Mouse (Mus musculus) thymus, postnatal 0 days (tissue): ENCODE data around the gene Fkbp5. TPM values are rescaled to one million over a fixed set of nuclear protein-coding genes. Genes with fewer than 3 reads are reported as not detected.
"Not testable (repeated sequence)": the region's sequence is repeated elsewhere in the genome, so short reads cannot be mapped to it uniquely, and the experiment has no call there.

ENCODE experiments used
- DNase-seq: peaks from one replicate; pipeline ENCODE4 v3.0.0-alpha.2; 2015; ENCODE audit warnings: low spot score
- polyA plus RNA-seq: library from polyadenylated mRNA; unstranded; fragments of >200 nt; fragmentation: Nextera tagmentation; extraction: Ambion mirVana; gene quantifications from 2 replicates; pipeline ENCODE4 v1.2.1, GENCODE M21; 2015

The Fkbp5 gene
- polyA plus RNA-seq, 1 experiment from 2014 or later = 121 TPM

DNA sequence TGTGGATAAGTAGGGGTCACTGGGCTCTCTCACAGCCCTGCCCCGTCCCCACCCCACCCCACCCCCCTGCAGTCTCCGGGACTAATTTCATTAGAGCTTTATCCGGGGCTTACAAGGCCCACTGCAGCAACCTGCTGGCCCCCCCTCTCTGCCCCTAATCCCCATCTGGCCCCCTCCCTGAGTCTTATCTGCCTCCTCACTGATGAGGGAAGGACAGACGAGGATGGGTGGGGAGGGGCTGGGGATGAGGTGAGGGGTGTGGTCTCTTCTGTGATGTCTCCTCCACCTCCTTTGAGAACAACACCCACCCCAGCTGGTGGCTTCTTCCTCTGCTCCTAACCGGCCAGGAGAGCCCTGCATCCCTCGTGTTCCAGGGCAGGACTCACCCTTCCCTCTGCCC, 137.1 kb downstream of the Fkbp5 start:
- no peak for DNase-seq

DNA sequence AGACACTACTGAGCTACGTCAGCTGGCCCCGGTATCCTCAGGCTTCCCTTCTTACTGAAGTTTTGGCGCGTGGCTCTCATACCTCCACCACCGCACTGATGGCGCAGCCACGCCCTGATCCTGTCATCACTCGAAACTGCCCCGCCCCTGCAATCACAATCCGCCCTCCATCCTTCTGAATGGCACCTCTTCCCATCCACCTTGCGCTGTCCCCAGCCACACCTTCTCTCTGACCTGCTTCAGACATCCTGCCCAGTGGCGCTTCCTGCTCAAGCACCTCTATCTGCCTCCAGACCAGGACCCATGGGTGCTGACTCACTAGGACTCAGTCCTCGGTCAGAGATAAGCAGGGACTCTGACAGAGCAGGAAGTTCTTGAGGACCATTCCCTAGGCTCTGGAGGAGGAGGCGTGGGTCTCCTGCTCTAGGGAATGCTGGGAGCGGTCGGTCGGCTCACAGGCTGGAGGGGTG, 141.7 kb downstream of the Fkbp5 start:
- DNase-seq = peak; percentile 51

DNA sequence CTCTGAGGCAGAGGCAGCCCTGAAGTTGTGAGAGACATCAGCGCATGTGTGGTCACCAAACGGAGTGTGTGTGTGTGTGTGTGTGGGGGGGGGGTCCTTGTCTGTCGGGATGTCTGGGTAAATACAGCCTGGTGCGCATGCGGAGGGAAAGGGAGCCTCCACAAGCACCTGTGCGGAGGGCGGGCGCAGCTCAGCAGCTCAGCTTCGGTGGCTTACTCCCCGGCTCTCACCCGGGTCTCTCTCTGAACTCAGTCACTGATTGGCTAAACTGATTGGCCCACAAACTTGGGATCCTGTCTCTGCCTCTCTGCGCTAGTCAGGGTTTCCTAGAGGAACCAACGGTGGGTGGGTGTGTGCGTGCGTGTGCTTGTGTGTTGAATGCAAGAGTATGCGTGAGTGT, 142.8 kb downstream of the Fkbp5 start:
- peak; percentile 91 for DNase-seq

DNA sequence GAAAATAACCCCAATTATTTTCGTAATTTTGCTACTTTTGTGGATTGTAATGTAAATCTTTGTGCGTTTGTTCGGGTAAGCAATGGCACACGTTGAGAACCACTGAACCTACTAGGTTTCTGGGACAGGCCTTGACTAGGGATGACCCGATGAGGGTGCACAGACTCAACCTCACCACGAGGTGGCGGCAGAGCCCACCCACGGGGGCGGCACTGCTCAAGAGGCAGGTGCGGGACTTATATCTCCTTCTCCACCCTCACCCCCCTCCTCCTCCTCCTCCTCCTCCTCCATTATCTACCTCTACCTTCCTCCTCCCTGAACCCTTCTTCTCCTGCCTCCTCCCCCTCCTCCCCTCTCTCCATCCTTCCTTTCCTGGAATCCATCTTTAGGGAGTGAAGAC, 143.5 kb downstream of the Fkbp5 start:
- peak; percentile 90 for DNase-seq

DNA sequence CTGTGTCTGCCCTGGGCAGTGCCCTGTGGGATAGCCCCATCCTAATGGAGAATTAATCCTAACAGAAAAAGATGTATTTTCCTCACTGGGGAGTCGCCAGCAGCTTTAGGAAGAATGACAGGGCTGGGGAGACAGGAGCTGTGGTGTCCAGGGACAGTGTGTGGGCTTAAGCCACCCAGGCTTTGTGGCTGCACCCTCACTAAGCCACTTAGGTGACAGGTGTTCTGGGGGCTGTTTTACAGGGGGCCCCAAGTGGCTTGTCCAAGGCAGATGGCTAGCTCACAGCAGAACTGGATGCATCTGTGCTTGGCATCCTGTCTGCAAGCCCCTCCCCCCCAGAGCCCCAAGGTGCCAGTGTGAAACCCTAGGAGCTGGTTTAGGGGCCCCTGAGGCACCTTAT, 145.4 kb downstream of the Fkbp5 start:
- peak; percentile 44 for DNase-seq

DNA sequence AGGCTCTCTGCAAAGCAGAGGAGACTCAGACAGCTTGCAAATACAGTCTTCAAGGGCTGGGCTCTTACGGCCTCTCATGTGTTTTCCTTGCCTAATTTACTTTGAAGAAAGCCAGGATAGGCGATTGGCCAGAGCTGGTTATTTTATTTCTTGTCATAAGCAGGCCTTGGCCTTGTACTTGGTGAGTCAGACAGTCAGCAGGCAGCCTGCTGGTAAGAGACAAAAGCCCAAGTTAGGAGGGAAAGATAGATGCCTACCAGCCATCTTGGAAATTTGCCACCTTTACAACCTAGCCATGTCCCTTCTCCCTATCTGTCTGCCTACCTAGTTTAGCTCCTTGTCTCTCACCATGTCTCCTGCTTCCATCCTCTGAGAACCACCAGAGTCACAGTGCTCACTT, 146.0 kb downstream of the Fkbp5 start:
- DNase-seq = no peak

DNA sequence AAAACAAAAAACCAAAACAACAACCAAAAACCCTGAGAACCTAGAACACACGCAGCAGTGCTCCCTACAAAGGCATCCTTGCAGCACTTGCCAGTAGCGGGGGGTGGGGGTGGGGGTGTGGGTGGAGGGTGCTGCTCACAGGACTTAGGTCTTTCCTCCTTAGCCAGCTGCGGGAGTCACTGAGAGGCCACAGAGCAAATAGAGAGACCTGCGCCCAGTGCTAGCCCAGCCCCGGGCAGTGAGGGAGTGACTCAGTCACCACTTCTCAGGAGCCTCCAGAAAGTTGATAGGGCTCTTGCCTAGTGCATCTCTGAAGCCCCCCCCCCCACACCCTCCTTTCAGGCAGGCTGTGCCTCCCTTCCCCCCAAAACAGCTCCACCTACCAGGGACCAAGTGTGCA, 148.3 kb downstream of the Fkbp5 start:
- no peak for DNase-seq

DNA sequence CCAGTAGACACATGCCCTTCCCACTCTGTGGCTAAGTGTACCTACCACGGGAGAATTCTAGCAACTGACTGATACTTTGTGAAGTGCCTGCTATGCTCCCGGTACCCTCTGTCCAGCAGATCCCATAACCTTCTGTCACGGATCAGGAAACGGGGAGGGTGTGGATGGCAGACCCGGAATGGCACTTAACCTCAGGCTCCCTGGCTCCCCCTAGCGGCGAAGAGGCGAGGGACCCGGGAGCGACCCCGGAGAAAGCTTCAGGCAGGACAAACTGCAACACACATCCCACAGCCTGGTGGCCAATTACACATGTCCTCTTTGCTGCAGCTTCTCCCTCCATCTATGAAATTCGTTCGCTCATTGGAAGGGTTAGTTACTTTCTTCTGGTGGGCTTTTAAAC, 148.9 kb downstream of the Fkbp5 start:
- DNase-seq = peak; percentile 78

DNA sequence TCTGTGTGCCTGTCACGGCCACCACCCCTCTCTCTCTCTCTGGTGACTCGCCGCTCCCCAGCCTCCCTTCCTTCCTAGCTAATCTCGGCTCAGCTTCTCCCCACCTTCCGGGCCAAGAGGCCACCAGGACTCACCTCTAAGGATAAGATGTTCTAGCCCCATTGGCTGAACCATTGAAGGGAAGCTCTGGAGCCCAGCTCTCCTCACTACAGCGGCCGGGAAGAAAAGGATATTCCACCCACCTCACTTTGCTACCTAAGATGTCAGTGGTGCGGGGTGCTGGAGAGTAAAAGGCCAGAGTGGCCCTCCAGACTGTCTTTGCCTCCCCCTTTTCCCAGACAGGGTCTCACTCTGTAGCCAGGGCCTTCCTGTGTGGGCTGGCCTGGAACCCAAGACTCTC, 152.2 kb downstream of the Fkbp5 start, which contains the start of gene Tulp1:
Gene Tulp1, minus strand, starts transcription at position 101 of the 400 bp plus-strand sequence.
- DNase-seq = no peak

DNA sequence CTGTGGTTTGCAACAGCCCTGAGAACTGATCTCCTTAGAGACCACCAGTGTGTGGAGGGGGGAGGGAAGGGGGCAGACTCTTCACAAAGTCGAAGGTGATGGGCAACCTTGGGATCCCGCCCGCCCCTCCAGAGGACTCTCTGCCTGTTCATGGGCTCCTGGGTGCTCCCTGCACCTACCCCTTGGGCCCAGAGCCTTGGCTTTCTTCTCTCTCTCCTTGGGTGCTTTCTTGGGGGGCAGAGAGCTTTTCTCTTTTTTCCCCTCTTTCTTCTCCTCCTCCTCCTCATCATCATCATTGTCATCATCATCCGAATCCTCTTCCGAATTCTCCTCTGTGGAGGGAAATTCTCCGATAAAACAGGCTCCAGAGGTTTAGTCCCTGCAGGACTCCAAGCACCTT, 153.8 kb downstream of the Fkbp5 start:
- DNase-seq = no peak

DNA sequence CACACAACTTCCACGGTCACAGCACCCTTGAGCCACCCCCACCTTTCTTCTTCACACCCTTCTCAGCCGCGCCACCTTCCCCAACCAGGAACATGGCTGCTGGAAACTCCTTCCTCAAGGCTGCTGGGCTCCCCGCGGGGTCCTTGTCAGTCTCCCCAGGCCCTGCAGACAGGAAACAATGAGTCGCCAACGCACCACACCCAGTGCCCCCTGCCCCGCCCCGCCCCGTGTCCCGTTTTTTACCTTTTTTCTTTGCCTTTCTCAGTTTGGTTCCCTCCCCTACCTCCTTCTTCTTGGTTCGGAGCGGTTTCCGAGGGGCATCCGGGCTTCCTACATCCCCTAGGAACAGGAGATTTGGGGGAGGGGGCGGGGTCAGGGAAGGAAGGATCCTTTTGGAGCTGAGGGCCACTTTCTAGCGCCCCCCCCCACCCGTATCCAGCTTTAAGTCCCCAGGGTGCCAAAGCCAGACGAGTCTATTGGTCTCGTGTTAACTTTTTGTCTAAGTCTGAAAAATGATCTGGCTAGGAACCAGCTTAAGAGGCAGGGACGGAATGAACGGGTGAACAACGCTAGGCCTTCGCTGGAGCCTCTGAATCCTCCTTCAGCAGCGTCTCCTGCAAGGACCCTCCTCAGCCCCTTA, 154.6 kb downstream of the Fkbp5 start:
- DNase-seq = no peak

DNA sequence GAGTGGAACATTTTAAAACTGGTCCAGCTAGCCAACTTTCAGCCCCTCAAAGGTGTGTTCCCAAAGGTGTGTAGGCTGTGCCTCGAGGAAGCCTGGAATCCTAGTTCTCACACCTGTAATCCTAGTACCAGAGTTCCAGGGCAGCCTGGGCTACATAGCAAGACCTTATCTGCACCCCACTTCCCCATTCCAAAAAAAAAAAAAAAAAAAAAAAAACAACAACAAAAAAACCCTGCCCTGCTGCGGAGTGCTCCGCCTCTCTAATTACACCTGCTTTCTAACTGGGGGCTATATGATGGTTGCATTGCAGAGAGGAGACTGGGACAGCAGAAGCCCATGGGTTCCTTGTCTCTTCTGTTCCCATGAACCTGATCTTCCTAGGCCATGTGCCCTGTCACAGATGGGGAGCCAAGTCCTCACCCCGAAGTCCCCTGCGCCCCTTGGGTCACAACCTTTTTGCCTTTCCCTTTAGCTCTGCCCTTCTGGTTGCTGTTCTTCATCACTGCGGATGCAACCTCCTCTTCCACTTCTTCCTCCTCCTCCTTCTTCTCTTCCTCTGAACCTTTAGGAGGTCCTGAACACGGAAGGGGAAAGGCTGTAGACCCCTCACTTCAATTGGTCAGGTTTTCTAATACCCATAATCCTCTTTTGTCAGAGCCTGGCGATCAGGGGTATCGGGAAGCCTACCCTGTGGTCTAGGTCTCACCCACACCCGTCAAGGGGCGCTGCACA, 155.2 kb downstream of the Fkbp5 start:
- DNase-seq = no peak

DNA sequence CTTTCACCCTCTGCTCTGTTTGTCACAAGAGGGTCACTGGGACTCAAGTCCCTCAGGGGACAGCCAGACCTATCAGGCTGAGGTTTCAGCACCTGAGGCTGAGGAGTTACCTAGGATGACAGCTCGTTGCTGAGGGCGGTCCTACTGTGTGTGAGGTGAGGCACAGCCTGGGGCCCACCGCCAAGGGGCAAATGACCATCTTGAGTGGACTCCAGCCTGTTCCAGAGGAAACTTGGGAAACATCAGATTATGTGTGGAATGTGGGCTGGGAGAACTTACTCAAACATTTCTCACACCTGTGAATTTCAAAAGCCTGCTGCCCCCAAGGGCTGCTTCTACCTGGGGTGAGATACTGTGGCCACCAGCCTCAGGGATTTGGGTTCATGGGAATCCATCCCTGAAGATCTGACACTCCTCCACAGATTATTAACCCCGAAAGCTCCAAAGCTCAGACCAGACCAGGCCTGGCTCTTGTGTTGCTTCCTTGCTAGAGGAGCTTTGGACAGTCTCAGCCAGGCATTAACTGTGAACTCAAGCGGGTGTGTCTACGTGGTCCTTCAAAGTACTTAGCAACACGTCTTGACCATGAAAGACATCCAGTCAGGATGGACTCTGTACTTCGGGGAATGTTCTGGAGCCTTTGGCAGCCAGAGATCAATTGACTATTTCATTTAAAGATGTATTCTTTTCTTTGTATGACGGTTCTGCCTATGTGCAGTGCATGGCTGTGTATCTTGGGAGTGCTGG, 156.6 kb downstream of the Fkbp5 start:
- DNase-seq = no peak

DNA sequence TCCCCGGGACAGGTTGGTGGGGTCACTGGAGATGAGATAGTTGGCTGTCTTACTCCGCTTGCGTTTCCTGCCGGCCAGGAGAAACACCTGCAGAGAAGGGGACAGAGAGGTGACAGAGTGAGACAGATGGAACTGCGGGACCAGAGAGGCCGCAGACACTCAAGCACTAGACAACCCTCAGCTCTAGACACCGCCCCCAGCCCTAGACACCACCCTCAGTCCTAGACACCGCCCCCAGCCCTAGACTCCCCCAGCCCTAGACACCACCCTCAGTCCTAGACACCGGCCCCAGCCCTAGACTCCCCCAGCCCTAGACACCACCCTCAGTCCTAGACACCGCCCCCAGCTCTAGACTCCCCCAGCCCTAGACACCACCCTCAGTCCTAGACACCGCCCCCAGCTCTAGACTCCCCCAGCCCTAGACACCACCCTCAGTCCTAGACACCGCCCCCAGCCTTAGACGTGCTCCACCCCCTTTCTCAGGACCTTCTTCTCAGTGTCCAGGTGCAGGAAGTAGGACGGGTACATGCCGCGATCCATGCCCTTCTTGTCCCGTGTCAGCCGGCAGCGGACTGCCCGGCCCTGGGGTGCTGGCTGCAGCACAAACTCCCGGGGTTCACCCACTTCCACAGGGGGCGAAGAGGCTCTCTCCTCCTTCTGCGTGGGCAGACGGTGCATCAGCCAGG, 158.6 kb downstream of the Fkbp5 start:
- not testable (repeated sequence) for DNase-seq

DNA sequence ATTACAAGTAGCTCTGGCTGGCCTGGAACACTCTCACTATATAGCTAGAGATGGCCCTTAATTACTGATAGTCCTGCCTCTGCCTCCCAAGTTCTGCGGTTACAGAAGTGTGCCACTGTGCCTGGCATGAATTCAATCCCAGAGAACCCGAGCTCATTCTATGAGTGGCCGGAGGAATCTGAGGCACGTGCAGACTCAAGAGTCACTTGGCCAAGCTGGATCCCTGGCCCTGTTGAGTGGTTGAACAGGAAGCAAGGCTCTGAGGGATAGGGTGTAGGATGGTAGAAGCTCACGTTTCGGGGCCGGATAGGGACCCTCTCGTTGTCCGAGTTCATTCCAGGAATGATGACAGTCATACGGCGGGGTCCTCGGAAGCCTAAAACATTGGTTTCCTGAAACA, 161.5 kb downstream of the Fkbp5 start:
- no peak for DNase-seq

DNA sequence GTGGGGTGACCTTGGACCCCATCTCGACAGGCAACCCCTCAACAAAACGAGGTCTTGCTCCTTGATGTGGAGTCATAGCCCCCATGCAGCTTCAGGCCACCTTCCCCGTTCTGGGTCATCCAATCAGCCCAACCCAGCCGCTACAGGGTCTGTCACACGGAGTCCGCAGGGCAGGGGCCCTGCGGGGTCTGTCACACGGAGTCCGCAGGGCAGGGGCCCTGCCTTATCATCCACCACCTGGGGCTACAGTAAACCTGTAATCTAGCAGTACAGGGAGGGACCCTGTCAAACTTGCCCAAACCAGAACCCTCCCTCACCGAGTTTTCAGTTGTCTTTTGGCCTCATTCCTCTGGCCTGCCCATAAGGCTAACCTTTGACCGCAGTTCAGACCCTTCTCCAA, 165.3 kb downstream of the Fkbp5 start:
- no peak for DNase-seq

DNA sequence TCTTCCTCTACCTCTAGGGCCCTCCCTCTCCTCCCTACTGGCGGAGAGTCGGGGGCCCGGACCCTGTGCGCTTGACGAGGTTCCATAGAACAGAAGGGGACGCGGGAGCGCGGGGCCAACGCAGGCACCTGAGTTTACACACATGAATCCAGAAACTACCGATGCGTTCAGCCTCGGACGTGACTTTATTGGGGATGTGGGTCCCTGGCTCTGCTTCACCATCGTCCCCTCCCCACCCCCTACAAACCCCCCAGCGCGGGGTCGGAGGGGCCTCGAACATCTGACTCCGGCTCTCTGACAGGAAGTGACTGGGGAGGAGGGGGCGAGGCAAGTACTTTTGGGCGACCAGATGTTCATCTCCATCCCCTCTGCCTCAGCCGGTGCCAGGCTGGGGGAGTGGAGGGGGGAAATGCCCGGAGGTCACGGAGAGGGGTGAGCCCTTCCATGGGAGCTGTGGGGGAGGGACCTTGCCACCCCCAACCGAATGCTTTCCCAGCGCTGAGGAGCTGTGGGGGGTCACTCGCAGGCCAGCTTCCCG, 165.9 kb downstream of the Fkbp5 start:
- peak; percentile 57 for DNase-seq

DNA sequence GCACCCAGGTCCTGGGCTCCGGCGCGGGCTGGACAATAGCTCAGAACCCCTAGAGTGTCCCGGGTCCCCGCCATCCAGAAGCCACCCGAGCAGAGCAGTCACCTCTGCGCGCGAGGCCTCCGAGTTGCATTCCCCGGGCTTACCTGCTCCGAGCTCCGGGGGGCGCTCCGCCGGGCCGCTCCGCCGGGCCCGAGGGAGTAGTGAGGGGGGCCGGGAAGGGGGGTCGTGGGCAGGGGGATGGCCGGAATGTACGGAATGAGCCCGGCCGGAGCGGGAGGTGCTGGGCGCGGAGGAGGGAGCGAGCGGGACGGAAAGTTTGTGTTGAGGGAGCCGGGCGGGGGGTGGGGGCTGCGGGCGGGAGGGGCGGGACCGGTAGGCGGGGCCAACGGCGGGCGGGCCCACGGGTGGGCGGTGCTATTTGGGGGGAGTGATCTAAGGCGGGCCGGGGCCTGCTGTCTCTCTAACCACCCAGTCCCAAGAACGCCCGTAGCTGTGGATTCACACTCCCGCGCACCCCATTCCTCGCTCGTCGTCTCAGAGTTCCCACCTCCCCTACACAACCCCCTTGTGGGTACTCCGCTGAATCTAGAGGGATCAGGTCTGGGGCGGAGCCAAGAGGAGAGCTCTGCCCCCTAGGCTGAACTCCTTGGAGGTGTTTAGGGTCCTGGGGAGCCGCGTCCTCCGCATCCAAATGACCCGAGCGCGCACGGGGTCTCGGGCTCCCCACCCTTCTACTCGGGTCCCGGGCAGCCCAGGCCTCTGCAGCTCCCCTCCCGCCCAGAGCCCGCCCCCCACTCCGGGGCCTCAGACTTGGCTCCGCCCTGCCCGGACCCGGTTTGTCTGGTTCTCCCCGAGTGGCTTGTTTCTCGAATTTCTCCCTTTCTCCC, 166.6 kb downstream of the Fkbp5 start, which contains the start of gene Tead3:
Gene Tead3, minus strand, starts transcription at position 352 of the 887 bp plus-strand sequence.
- peak; percentile 80 for DNase-seq

DNA sequence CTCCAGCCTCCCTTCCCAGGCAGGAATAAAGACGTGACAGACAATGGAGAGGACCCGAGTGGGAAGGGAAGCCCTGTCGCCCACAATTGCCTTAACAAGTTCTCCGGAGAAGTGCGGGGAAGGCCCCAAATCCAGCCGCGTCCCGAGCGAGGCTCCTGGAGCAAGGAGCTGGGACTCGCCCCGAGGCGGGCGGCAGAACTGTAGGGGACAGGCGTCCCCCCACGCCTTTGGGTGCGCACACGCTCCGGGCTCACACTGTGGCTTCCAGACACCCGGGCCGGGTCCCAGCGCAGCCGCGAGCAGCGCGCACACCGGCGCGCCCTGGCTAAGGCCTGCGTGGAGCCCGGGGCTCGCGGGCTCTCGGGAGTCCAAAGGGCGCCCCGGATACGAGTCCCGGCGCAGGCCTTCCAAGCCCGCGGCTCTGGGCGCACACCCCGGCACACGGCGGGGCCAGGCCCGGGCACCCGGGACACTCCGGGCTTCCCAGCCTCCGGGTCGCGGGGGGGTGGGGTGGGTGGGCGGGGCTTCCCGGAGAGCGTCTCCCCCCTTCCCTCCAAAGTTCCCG, 167.3 kb downstream of the Fkbp5 start:
- peak; percentile 37 for DNase-seq
